Mouse (Mus musculus) liver, embryonic 13.5 days (tissue): Measurements from ENCODE around the gene Pdcl2. TPM values are rescaled to one million over a fixed set of nuclear protein-coding genes. Genes with fewer than 3 reads are reported as not detected.

Experiments
- ATAC-seq: fragments of 200-750 bp; cut with Nextera tagmentation; 2 replicates; pipeline ENCODE4 v1.8.0; 2017; ENCODE audit warnings: low read depth, mild to moderate bottlenecking, moderate number of reproducible peaks, moderate library complexity
- DNase-seq: peaks from one replicate; pipeline ENCODE4 v3.0.0; 2022
- H3K27ac ChIP-seq: fragments of 300-500 bp; sonication (generic); 2 replicates; pipeline ENCODE4 v1.5.1; 2015; ENCODE audit warnings: moderate library complexity, mild to moderate bottlenecking, inconsistent platforms
- H3K27me3 ChIP-seq: fragments of 300-500 bp; sonication (generic); 2 replicates; pipeline ENCODE4 v1.6.1; 2015; ENCODE audit warnings: mild to moderate bottlenecking, inconsistent platforms
- H3K36me3 ChIP-seq: fragments of 300-500 bp; sonication (generic); 2 replicates; pipeline ENCODE4 v1.6.1; 2015; ENCODE audit warnings: mild to moderate bottlenecking, inconsistent platforms
- H3K4me1 ChIP-seq: fragments of 300-500 bp; sonication (generic); replicated peaks from 2 replicates; pipeline ENCODE4 v1.6.1; 2015; ENCODE audit warnings: inconsistent platforms
- H3K4me2 ChIP-seq: fragments of 300-500 bp; sonication (generic); 2 replicates; pipeline ENCODE4 v1.6.1; 2015; ENCODE audit warnings: inconsistent platforms, mild to moderate bottlenecking, moderate library complexity
- H3K4me3 ChIP-seq: fragments of 300-500 bp; sonication (generic); replicated peaks from 2 replicates; pipeline ENCODE4 v1.5.1; 2015; ENCODE audit warnings: mild to moderate bottlenecking, inconsistent platforms
- H3K9ac ChIP-seq: fragments of 300-500 bp; sonication (generic); 2 replicates; pipeline ENCODE4 v1.6.1; 2015; ENCODE audit warnings: mild to moderate bottlenecking, inconsistent platforms
- H3K9me3 ChIP-seq: fragments of 300-500 bp; sonication (generic); replicated peaks from 2 replicates; pipeline ENCODE4 v1.6.1; 2016; ENCODE audit warnings: inconsistent platforms
- WGBS: fragments of 180-500 bp; shearing (Covaris S2); methylation state at CpG from one replicate; pipeline ENCODE4 v1.1.7; 2015; ENCODE audit not compliant: insufficient replicate concordance; 5-methylcytosine and 5-hydroxymethylcytosine counted together
- polyA plus RNA-seq: library from polyadenylated mRNA; unstranded; fragments of >200 nt; fragmentation: Nextera tagmentation; extraction: Ambion mirVana; gene quantifications from 2 replicates; pipeline ENCODE4 v1.2.1, GENCODE M21; 2015

Gene Pdcl2
- polyA plus RNA-seq = not detected in 2 replicates

GRCm38 (mm10) chr5:76330953-76331352 lies at the start of gene Pdcl2:
Gene Pdcl2, minus strand, starts transcription at chr5:76331156.
- DNase-seq (no peak), ATAC-seq (no peak)
- no peak within 1 kb of the TSS for H3K27ac ChIP-seq
- no peaks in the 10 kb centered on the region for H3K9me3 ChIP-seq
- WGBS = 77% methylated on average over 7 of the region's 7 CpGs
- no peaks in the 10 kb centered on the region for H3K27me3 ChIP-seq
- no peak within 1 kb of the TSS for H3K9ac ChIP-seq
- H3K4me2 ChIP-seq = no peak within 1 kb of the TSS
- no peaks in the 10 kb centered on the region for H3K4me1 ChIP-seq
- H3K36me3 ChIP-seq = no peaks in the 10 kb centered on the region
- H3K4me3 ChIP-seq = no peak within 1 kb of the TSS

- DNase-seq = no peak
- Histone ChIP-seq H3K27me3 (no peaks in the 10 kb centered on the region), H3K4me1 (no peaks in the 10 kb centered on the region), H3K4me2 (no peak overlapping the region), H3K36me3 (no peaks in the 10 kb centered on the region), H3K9ac (no peak overlapping the region), H3K4me3 (no peak overlapping the region), H3K9me3 (no peaks in the 10 kb centered on the region), H3K27ac (no peak overlapping the region)
- no peak for ATAC-seq
- WGBS = 35% methylated on average over 3 of the region's 3 CpGs
Measured at GRCm38 (mm10) chr5:76379216-76379615, 48.3 kb upstream of the Pdcl2 start.

- H3K27me3 ChIP-seq = peaks cover 12% of the 10 kb centered on the region
- no peaks in the 10 kb centered on the region for H3K36me3 ChIP-seq
- H3K4me1 ChIP-seq = no peaks in the 10 kb centered on the region
- WGBS = 47% methylated on average over 8 of the region's 8 CpGs
- no peak overlapping the region for H3K9ac ChIP-seq
- no peak overlapping the region for H3K4me2 ChIP-seq
- no peak for ATAC-seq
- H3K9me3 ChIP-seq = no peaks in the 10 kb centered on the region
- no peak overlapping the region for H3K27ac ChIP-seq
- H3K4me3 ChIP-seq = no peak overlapping the region
- DNase-seq = no peak
Measured at GRCm38 (mm10) chr5:76369215-76369840, 38.4 kb upstream of the Pdcl2 start.

DNA sequence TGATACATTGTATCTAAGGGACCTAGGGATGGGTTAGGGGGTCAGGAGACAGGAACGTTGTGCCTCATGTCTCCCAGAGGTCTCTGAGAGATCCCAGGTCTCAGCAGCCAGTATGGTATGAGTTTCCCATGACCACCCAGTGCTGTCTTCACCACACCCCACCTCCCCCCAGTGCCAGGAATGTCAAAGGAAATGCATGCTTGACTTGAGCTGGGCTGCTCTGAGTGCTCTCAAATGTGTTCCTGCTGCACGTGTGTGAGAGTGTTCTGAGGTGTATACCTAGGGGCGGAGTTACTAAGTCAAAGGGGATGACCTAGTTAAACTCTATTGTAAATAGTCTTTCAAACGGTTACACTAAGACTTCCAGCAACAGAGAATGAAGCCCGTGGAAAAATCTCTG lies 34.5 kb upstream of the Pdcl2 start:
- DNase-seq (no peak), ATAC-seq (no peak)
- peaks cover 33% of the 10 kb centered on the region for H3K27me3 ChIP-seq
- no peaks in the 10 kb centered on the region for H3K36me3 ChIP-seq
- no peaks in the 10 kb centered on the region for H3K4me1 ChIP-seq
- H3K27ac ChIP-seq = no peak overlapping the region
- no peak overlapping the region for H3K9ac ChIP-seq
- no peak overlapping the region for H3K4me2 ChIP-seq
- no peak overlapping the region for H3K4me3 ChIP-seq
- no peaks in the 10 kb centered on the region for H3K9me3 ChIP-seq
- whole genome bisulfite sequencing = 42% methylated on average over 5 of the region's 5 CpGs

DNA sequence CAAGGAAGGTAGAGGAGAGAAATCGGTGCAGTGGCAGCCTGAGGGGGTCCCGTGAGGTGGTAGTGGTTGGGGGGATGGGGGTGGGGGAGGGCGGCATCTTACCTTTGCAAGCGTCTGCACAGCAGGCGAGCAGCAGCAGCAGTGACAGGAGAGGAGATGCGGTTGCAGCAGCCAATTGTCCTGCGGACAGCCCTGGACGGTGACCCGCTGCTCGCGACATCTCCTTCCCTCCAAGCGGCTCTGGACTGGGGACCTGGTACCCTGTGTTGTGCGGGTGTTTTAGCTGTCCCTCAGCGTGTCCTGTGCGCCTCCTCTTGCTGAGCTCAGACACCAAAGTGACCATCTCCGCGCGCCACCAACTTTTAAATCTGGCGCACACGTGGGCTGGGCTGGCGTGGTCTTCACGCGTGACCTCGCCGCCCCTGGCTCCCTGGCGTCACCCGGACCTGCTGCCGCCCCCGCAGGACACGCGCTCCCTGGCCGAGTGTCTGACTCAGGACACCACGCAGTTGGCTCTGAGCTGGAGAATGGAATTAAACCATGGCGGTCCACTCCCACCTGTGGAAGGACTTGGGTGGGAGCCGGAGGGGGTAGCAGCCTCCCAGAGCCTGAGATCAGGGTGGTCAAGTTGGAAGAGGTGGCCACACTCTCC lies 32.6 kb upstream of the Pdcl2 start, which contains the start of gene Nmu:
Nmu (minus strand) TSS at position 336 of the 652 bp plus-strand sequence.
- 5% methylated on average over 35 of the region's 35 CpGs for WGBS

GRCm38 (mm10) chr5:76360786-76361185 lies 29.8 kb upstream of the Pdcl2 start:
- no peak overlapping the region for H3K27ac ChIP-seq
- ATAC-seq (no peak), DNase-seq (no peak)
- H3K9me3 ChIP-seq = no peaks in the 10 kb centered on the region
- H3K4me2 ChIP-seq = no peak overlapping the region
- H3K27me3 ChIP-seq = peaks cover 33% of the 10 kb centered on the region
- no peaks in the 10 kb centered on the region for H3K4me1 ChIP-seq
- H3K36me3 ChIP-seq = no peaks in the 10 kb centered on the region
- H3K9ac ChIP-seq = no peak overlapping the region
- no peak overlapping the region for H3K4me3 ChIP-seq
- WGBS = 64% methylated on average over 4 of the region's 4 CpGs

More for the DNA sequence above, 32.6 kb upstream of the Pdcl2 start, which contains the start of gene Nmu:
- Histone ChIP-seq H3K9ac (no peak within 1 kb of the TSS), H3K36me3 (no peaks in the 10 kb centered on the region), H3K4me3 (no peak within 1 kb of the TSS), H3K27me3 (peaks cover 33% of the 10 kb centered on the region), H3K4me1 (no peaks in the 10 kb centered on the region), H3K27ac (no peak within 1 kb of the TSS), H3K9me3 (no peaks in the 10 kb centered on the region), H3K4me2 (peak within 1 kb of the TSS; percentile 37)
- ATAC-seq (no peak), DNase-seq (no peak)

- no peak overlapping the region for H3K4me2 ChIP-seq
- no peak overlapping the region for H3K4me3 ChIP-seq
- no peaks in the 10 kb centered on the region for H3K4me1 ChIP-seq
- DNase-seq (no peak), ATAC-seq (no peak)
- H3K36me3 ChIP-seq = no peaks in the 10 kb centered on the region
- no peak overlapping the region for H3K9ac ChIP-seq
- H3K9me3 ChIP-seq = no peaks in the 10 kb centered on the region
- 50% methylated on average over 1 of the region's 1 CpGs for WGBS
- peaks cover 28% of the 10 kb centered on the region for H3K27me3 ChIP-seq
- H3K27ac ChIP-seq = no peak overlapping the region
Measured at GRCm38 (mm10) chr5:76360057-76360456, 29.1 kb upstream of the Pdcl2 start.

DNA sequence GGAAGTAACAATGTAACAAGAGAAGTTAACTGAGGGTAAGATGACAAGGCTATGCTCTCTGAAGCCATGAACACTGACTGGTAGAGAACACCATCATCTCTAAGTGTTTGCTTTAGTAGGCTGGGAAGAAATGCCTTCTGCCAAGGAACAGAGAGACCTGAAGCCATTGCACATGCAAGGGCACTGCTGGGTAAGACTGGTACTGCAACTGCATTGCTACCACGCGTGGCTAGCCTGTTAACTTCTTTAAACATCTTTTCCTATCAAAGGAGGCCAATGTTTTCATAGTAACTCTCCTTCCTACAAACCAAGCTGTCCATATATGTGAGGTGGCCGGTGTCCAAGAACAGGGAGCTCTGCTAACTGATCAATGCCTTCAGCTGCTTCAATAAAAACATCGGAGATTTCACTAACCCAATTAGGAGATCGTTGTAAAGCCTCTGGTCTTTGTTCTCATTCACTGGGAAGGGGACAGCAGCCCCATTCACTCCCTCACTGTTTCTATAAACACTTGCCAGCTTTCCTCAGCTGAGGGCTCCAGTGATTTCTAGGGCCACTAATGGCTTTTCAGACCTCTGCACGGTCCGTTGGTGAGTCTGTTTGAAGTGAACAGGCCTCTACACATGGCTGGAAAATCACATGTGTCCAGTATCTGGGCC lies 21.1 kb upstream of the Pdcl2 start:
- H3K9me3 ChIP-seq = no peaks in the 10 kb centered on the region
- no peaks in the 10 kb centered on the region for H3K27me3 ChIP-seq
- H3K27ac ChIP-seq = no peak overlapping the region
- H3K4me2 ChIP-seq = no peak overlapping the region
- no peaks in the 10 kb centered on the region for H3K36me3 ChIP-seq
- no peak for DNase-seq
- H3K4me1 ChIP-seq = no peaks in the 10 kb centered on the region
- 59% methylated on average over 7 of the region's 7 CpGs for WGBS
- H3K9ac ChIP-seq = no peak overlapping the region
- no peak for ATAC-seq
- H3K4me3 ChIP-seq = no peak overlapping the region

- H3K9me3 ChIP-seq = no peaks in the 10 kb centered on the region
- no peak overlapping the region for H3K9ac ChIP-seq
- H3K36me3 ChIP-seq = no peaks in the 10 kb centered on the region
- no peak overlapping the region for H3K4me2 ChIP-seq
- H3K27me3 ChIP-seq = no peaks in the 10 kb centered on the region
- 53% methylated on average over 5 of the region's 5 CpGs for WGBS
- DNase-seq (no peak), ATAC-seq (no peak)
- no peaks in the 10 kb centered on the region for H3K4me1 ChIP-seq
- H3K4me3 ChIP-seq = no peak overlapping the region
- no peak overlapping the region for H3K27ac ChIP-seq
Measured at GRCm38 (mm10) chr5:76351537-76351936, 20.6 kb upstream of the Pdcl2 start.

GRCm38 (mm10) chr5:76346137-76346536 lies 15.2 kb upstream of the Pdcl2 start:
- no peaks in the 10 kb centered on the region for H3K9me3 ChIP-seq
- no peaks in the 10 kb centered on the region for H3K36me3 ChIP-seq
- H3K4me1 ChIP-seq = no peaks in the 10 kb centered on the region
- H3K27me3 ChIP-seq = no peaks in the 10 kb centered on the region
- no peak overlapping the region for H3K4me2 ChIP-seq
- no peak overlapping the region for H3K4me3 ChIP-seq
- H3K27ac ChIP-seq = no peak overlapping the region
- H3K9ac ChIP-seq = no peak overlapping the region
- ATAC-seq (no peak), DNase-seq (no peak)
- WGBS = 45% methylated on average over 2 of the region's 2 CpGs

DNA sequence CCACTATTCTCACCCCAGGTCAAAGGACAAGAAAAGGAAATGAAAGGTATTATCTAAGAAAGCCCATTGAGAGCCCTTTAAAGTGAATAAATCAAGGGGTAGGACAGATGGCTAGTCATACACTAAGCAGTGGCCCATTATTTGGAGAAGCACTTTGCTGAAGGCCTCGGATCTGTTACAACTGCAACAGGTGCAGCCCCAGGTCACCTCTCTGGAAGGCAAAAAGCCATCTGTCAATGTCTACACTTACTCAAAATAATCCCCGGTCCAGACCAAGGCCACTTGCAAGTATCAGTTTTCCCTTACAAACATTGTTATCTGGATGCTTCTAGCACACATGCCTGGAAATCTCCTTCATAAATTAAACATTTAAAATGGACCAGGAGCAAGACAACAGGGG lies 10.0 kb upstream of the Pdcl2 start:
- Histone ChIP-seq H3K4me1 (no peaks in the 10 kb centered on the region), H3K9ac (no peak overlapping the region), H3K4me2 (no peak overlapping the region), H3K27me3 (no peaks in the 10 kb centered on the region), H3K36me3 (no peaks in the 10 kb centered on the region), H3K27ac (no peak overlapping the region), H3K9me3 (no peaks in the 10 kb centered on the region), H3K4me3 (no peak overlapping the region)
- 57% methylated on average over 2 of the region's 2 CpGs for WGBS
- no peak for DNase-seq
- no peak for ATAC-seq
